Mouse (Mus musculus): ENCODE measurements around the gene Dgki. TPM values are rescaled to one million over a fixed set of nuclear protein-coding genes. Genes with fewer than 3 reads are reported as not detected.

The Dgki gene
- total and polyA plus RNA-seq, 3 experiments: 4.4 to 8.7 (median 7.7) TPM

DNA sequence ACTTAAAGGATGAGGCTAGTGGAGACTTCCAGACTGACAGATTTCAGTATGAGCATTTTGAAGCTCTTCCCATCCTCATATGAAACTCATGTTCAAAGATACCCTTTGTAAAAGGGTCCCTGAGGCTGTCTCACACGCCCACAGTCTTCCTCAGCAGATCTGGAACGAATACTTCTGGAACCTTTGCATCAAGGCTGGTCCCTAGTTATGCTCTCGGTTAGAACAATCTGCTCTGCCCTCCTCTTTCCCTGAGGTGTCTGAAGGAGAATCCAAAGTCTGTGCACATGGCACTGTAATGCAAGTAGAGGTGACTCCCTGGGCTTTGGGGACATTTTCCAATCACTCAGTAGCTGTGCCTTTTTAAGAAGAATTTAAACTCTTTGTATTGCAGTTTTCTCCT, 464.6 kb downstream of the Dgki start:
- in situ Hi-C loops (cut with MboI; ENCODE audit: low pct_ligation_motif_present, low pct_unique_long_range_greater_than_20kb, low sequenced_read_pairs) (no loop called here), dilution Hi-C loops (cut with MboI; ENCODE audit: extremely low pct_ligation_motif_present, extremely low pct_unique_long_range_greater_than_20kb, low sequenced_read_pairs) (no loop called here)

GRCm38 (mm10) chr6:36834695-36835265, 465.2 kb downstream of the Dgki start:
- Histone ChIP-seq H3K27me3 (replicated peaks) (no peaks in the 10 kb centered on the region), H3K4me3 (replicated peaks in 1 of 3; ENCODE audit: low read depth in 2 of 3, low read length in 2 of 3, poor library complexity in 1 of 3) (no peak overlapping the region), H3K9ac (ENCODE audit: insufficient read depth, low read depth) (no peak overlapping the region), H3K4me2 (ENCODE audit: insufficient read depth, low read depth, poor library complexity, severe bottlenecking) (no peak overlapping the region), H3K79me2 (replicated peaks; ENCODE audit: control insufficient read depth, extremely low read depth, insufficient read depth, poor library complexity, severe bottlenecking) (no peaks in the 10 kb centered on the region), H3K27ac (ENCODE audit: insufficient read depth, low read depth) (no peak overlapping the region), H3K9me3 (replicated peaks; ENCODE audit: low read length) (no peaks in the 10 kb centered on the region), H3K4me1 (ENCODE audit: control insufficient read depth in 1 of 2, insufficient read depth in 2 of 2) (peaks cover 5 to 48% of the 10 kb centered on the region in 2 experiments), H3K36me3 (replicated peaks in 1 of 2; ENCODE audit: control insufficient read depth in 1 of 2, insufficient read depth in 1 of 2, low read length in 1 of 2) (no peaks in the 10 kb centered on the region)
- dilution Hi-C loops (cut with MboI; ENCODE audit: extremely low pct_ligation_motif_present, extremely low pct_unique_long_range_greater_than_20kb, low sequenced_read_pairs) (no loop called here), in situ Hi-C loops (cut with MboI; ENCODE audit: low pct_ligation_motif_present, low pct_unique_long_range_greater_than_20kb, low sequenced_read_pairs) (no loop called here)
- no peak for DNase-seq (ENCODE audit: extremely low read depth)
- TF ChIP-seq ZKSCAN1 (IDR thresholded peaks at IDR 0.05; ENCODE audit: borderline replicate concordance, low read depth, low read length): no peak
- no peak for TF ChIP-seq KAT2A (IDR thresholded peaks at IDR 0.05; ENCODE audit: insufficient replicate concordance, low read length)
- no peak for TF ChIP-seq NELFE (IDR thresholded peaks at IDR 0.05; ENCODE audit: low read depth, low read length)
- TF ChIP-seq MAZ (IDR thresholded peaks at IDR 0.05; ENCODE audit: low read depth, low read length): no peak
- no peak for TF ChIP-seq RCOR1 (conservative IDR thresholded peaks at IDR 0.05; ENCODE audit: low read depth, low read length)
- no peak for TF ChIP-seq ETS1 (conservative IDR thresholded peaks at IDR 0.05; ENCODE audit: low read depth, low read length)
- no peak for TF ChIP-seq MXI1 (IDR thresholded peaks at IDR 0.05; ENCODE audit: low read depth, low read length)
- no peak for TF ChIP-seq PAX5 (IDR thresholded peaks at IDR 0.05; ENCODE audit: low read length)
- TF ChIP-seq UBTF (IDR thresholded peaks at IDR 0.05; ENCODE audit: low read depth, low read length): no peak
- no peak for TF ChIP-seq POLR2A (IDR thresholded peaks at IDR 0.05; ENCODE audit: low read depth, low read length)
- TF ChIP-seq IRF4 (IDR thresholded peaks at IDR 0.05; ENCODE audit: low read depth, low read length): no peak
- no peak for TF ChIP-seq TCF12 (IDR thresholded peaks at IDR 0.05; ENCODE audit: low read depth, low read length)

More for the DNA sequence above, 464.6 kb downstream of the Dgki start:
- no peak overlapping the region for H3K9ac ChIP-seq (ENCODE audit: insufficient read depth, low read depth)
- no peak overlapping the region for H3K4me2 ChIP-seq (ENCODE audit: insufficient read depth, low read depth, poor library complexity, severe bottlenecking)
- H3K79me2 ChIP-seq (replicated peaks; ENCODE audit: control insufficient read depth, extremely low read depth, insufficient read depth, poor library complexity, severe bottlenecking): no peaks in the 10 kb centered on the region
- no peaks in the 10 kb centered on the region for H3K27me3 ChIP-seq (replicated peaks)
- no peak overlapping the region for H3K27ac ChIP-seq (ENCODE audit: insufficient read depth, low read depth)
- H3K9me3 ChIP-seq (replicated peaks; ENCODE audit: low read length): no peaks in the 10 kb centered on the region
- H3K36me3 ChIP-seq (replicated peaks in 1 of 2; ENCODE audit: control insufficient read depth in 1 of 2, insufficient read depth in 1 of 2, low read length in 1 of 2): no peaks in the 10 kb centered on the region
- no peak overlapping the region for H3K4me3 ChIP-seq (replicated peaks in 1 of 3; ENCODE audit: low read depth in 2 of 3, low read length in 2 of 3, poor library complexity in 1 of 3)
- DNase-seq (ENCODE audit: extremely low read depth): no peak
- peaks cover 5 to 48% of the 10 kb centered on the region in 2 experiments for H3K4me1 ChIP-seq (ENCODE audit: control insufficient read depth in 1 of 2, insufficient read depth in 2 of 2)
- TF ChIP-seq NRF1 (IDR thresholded peaks at IDR 0.05; ENCODE audit: low read depth, low read length) (no peak), JUN (IDR thresholded peaks at IDR 0.05; ENCODE audit: insufficient read depth, low read depth, low read length) (no peak), RCOR1 (conservative IDR thresholded peaks at IDR 0.05; ENCODE audit: low read depth, low read length) (no peak), CTCF (conservative IDR thresholded peaks at IDR 0.05 in 1 of 2, IDR thresholded peaks at IDR 0.05 in 1 of 2; ENCODE audit: low read depth in 2 of 2, low read length in 2 of 2) (no peak), USF1 (IDR thresholded peaks at IDR 0.05; ENCODE audit: low read depth, low read length) (no peak)

Measured in CH12.LX (cell line).